Mouse (Mus musculus): ENCODE results near the gene Cotl1.
"Not testable (repeated sequence)": the region's sequence is repeated elsewhere in the genome, so short reads cannot be mapped to it uniquely, and the experiment has no call there.

Gene Cotl1

DNA sequence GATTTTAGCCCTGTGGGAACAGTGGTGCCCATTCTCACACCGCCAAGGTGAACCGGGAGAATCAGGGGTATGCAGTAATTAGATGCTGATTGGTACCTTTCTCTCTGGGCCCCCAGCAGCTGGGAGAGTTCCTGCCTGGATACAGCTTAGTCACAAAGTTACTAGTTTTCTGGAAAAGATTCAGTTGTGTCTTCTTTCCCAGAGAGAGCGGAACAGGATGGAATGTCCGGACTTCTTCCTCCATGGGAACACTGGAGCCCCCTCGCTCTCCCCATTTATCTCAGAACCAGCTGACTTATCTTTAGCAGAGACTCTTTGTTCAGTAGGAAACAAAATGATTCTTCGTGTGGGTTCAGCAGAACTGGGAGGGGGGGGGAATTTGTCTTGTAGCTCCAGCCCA, 22.4 kb upstream of the Cotl1 start:
- Histone ChIP-seq H3K36me3 (ENCODE audit: insufficient read depth, low read length) (no peaks in the 10 kb centered on the region), H3K9me3 (ENCODE audit: low read length) (peaks cover 5% of the 10 kb centered on the region; the same call in 1 of the 2 replicates), H3K27me3 (ENCODE audit: insufficient read depth, low read length) (peaks cover 57% of the 10 kb centered on the region), H3K4me3 (replicated peaks; ENCODE audit: low read length) (peak overlapping the region; percentile 91), H3K4me1 (replicated peaks; ENCODE audit: low read depth, low read length) (peaks cover 11% of the 10 kb centered on the region)
- TF ChIP-seq CTCF (conservative IDR thresholded peaks at IDR 0.05; ENCODE audit: low read length) = no peak
- no peak for TF ChIP-seq NANOG (IDR thresholded peaks at IDR 0.05; ENCODE audit: borderline replicate concordance, low read length)
- TF ChIP-seq POU5F1 (IDR thresholded peaks at IDR 0.05; ENCODE audit: borderline replicate concordance, low read length) = no peak

DNA sequence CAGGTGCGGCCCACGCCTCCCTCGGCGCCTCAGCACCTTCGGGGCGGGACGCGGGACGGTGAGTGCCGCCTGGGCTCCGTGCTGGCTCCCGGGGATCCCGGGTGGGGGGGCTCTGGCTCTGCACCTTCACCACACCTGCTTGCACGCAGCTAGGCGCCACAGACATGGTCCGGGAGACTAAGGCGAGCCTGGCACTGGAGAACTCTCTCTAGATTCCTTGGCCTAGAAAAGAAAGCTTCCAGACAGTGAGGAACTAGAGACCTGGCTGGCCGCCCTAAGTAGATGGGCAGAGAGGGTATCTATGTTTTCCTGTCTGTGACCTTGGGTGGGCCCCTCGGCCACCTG, 22.0 kb upstream of the Cotl1 start:
- peaks cover 5% of the 10 kb centered on the region; the same call in 1 of the 2 replicates for H3K9me3 ChIP-seq (ENCODE audit: low read length)
- no peaks in the 10 kb centered on the region for H3K36me3 ChIP-seq (ENCODE audit: insufficient read depth, low read length)
- H3K27me3 ChIP-seq (ENCODE audit: insufficient read depth, low read length) = peaks cover 57% of the 10 kb centered on the region
- peaks cover 11% of the 10 kb centered on the region for H3K4me1 ChIP-seq (replicated peaks; ENCODE audit: low read depth, low read length)
- TF ChIP-seq CTCF (conservative IDR thresholded peaks at IDR 0.05; ENCODE audit: low read length) (no peak), NANOG (IDR thresholded peaks at IDR 0.05; ENCODE audit: borderline replicate concordance, low read length) (no peak), POU5F1 (IDR thresholded peaks at IDR 0.05; ENCODE audit: borderline replicate concordance, low read length) (no peak)
- peak overlapping the region; percentile 91 for H3K4me3 ChIP-seq (replicated peaks; ENCODE audit: low read length)

- TF ChIP-seq NANOG (IDR thresholded peaks at IDR 0.05; ENCODE audit: borderline replicate concordance, low read length) (no peak), CTCF (conservative IDR thresholded peaks at IDR 0.05; ENCODE audit: low read length) (no peak), POU5F1 (IDR thresholded peaks at IDR 0.05; ENCODE audit: borderline replicate concordance, low read length) (no peak)
- Histone ChIP-seq H3K4me3 (replicated peaks; ENCODE audit: low read length) (peak within 1 kb of the TSS; percentile 91), H3K4me1 (replicated peaks; ENCODE audit: low read depth, low read length) (peaks cover 11% of the 10 kb centered on the region)
These were observed 21.5 kb upstream of the Cotl1 start, which contains the start of gene Klhl36 for GRCm38 (mm10) chr8:119861706-119862389. TSS of gene Klhl36 (plus strand) at chr8:119862266.

DNA sequence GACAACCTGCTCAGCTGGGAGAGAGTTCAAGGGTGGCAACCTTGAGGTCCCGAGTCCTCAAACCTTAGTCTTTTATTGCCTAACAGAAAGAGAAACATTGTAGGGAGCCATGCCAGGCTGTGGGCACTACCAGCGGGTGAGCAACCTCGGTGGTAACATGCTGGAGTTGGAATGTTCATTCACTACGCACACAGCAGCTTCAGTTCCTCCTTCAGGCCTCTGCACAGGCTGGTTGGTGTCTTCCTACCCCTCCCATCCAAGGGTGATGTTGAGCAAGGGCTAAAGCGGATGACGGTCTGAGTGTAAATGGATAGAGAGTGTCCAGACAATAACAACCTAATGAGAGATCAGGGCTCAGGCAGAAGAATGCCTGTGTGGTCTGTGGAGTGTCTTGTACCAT, 17.4 kb upstream of the Cotl1 start:
- TF ChIP-seq NANOG (IDR thresholded peaks at IDR 0.05; ENCODE audit: borderline replicate concordance, low read length) (no peak), CTCF (conservative IDR thresholded peaks at IDR 0.05; ENCODE audit: low read length) (no peak), POU5F1 (IDR thresholded peaks at IDR 0.05; ENCODE audit: borderline replicate concordance, low read length) (no peak)
- H3K4me1 ChIP-seq (replicated peaks; ENCODE audit: low read depth, low read length) = peaks cover 24% of the 10 kb centered on the region
- no peaks in the 10 kb centered on the region for H3K36me3 ChIP-seq (ENCODE audit: insufficient read depth, low read length)
- H3K4me3 ChIP-seq (replicated peaks; ENCODE audit: low read length) = no peak overlapping the region
- peaks cover 35% of the 10 kb centered on the region for H3K27me3 ChIP-seq (ENCODE audit: insufficient read depth, low read length)
- H3K9me3 ChIP-seq (ENCODE audit: low read length) = peaks cover 5% of the 10 kb centered on the region; the same call in 1 of the 2 replicates

More at GRCm38 (mm10) chr8:119861706-119862389, 21.5 kb upstream of the Cotl1 start, which contains the start of gene Klhl36:
- Histone ChIP-seq H3K36me3 (ENCODE audit: insufficient read depth, low read length) (no peaks in the 10 kb centered on the region), H3K27me3 (ENCODE audit: insufficient read depth, low read length) (peaks cover 53% of the 10 kb centered on the region), H3K9me3 (ENCODE audit: low read length) (peaks cover 5% of the 10 kb centered on the region; the same call in 1 of the 2 replicates)

- no peaks in the 10 kb centered on the region for H3K36me3 ChIP-seq (ENCODE audit: insufficient read depth, low read length)
- H3K4me3 ChIP-seq (replicated peaks; ENCODE audit: low read length) = no peak overlapping the region
- peaks cover 29% of the 10 kb centered on the region for H3K27me3 ChIP-seq (ENCODE audit: insufficient read depth, low read length)
- peaks cover 20% of the 10 kb centered on the region for H3K4me1 ChIP-seq (replicated peaks; ENCODE audit: low read depth, low read length)
- peaks cover 5% of the 10 kb centered on the region; the same call in 1 of the 2 replicates for H3K9me3 ChIP-seq (ENCODE audit: low read length)
- TF ChIP-seq POU5F1 (IDR thresholded peaks at IDR 0.05; ENCODE audit: borderline replicate concordance, low read length) (no peak), CTCF (conservative IDR thresholded peaks at IDR 0.05; ENCODE audit: low read length) (no peak), NANOG (IDR thresholded peaks at IDR 0.05; ENCODE audit: borderline replicate concordance, low read length) (no peak)
These were observed 15.3 kb upstream of the Cotl1 start for GRCm38 (mm10) chr8:119855656-119856055.

DNA sequence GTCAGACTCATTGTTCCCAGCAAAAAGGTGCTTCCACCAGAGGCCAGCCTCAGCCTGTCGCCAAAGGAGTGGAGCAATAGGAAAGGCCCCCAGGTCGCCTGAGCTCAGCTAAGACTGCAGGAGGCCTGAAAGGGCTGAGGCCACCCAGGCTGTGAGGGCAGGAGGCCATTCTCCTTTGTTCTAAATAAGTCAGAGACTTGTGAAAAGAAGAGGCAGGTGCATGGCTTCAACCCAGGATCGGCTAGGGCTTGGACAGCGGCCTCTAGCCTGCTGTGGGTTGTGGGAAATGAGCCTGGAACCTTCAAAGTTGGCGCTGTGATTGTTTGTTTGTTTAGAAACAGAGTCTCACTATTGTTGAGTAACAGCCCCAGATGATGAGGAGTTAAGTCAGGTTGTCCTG, 13.7 kb upstream of the Cotl1 start:
- H3K36me3 ChIP-seq (ENCODE audit: insufficient read depth, low read length) = no peaks in the 10 kb centered on the region

DNA sequence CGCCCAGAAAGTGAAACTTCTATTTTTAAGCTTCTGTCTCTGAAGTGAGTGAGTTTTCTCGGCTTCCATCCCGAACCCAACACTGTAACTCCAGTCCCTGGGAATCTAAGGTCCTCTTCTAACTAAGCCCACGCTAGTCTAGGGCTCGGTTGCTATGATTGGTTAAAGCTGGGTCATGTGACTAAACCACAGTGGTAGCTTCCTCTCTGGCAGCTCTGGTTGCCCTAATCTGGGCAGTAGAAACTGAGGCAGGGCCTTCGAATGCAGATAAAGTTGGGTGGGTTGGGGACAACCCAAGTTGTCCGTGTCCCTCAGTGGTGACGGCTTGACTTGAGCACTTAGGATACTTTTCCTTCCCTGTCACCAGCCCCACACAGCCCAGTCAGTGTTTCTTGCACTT, 13.2 kb upstream of the Cotl1 start:
- Histone ChIP-seq H3K9me3 (ENCODE audit: low read length) (peaks cover 12% of the 10 kb centered on the region), H3K4me1 (replicated peaks; ENCODE audit: low read depth, low read length) (peaks cover 20% of the 10 kb centered on the region), H3K4me3 (replicated peaks; ENCODE audit: low read length) (peak overlapping the region; percentile 23; the same call in 1 of the 2 replicates), H3K27me3 (ENCODE audit: insufficient read depth, low read length) (peaks cover 24% of the 10 kb centered on the region), H3K36me3 (ENCODE audit: insufficient read depth, low read length) (no peaks in the 10 kb centered on the region)
- TF ChIP-seq NANOG (IDR thresholded peaks at IDR 0.05; ENCODE audit: borderline replicate concordance, low read length) (no peak), CTCF (conservative IDR thresholded peaks at IDR 0.05; ENCODE audit: low read length) (no peak), POU5F1 (IDR thresholded peaks at IDR 0.05; ENCODE audit: borderline replicate concordance, low read length) (no peak)

More for the DNA sequence above, 13.7 kb upstream of the Cotl1 start:
- TF ChIP-seq POU5F1 (IDR thresholded peaks at IDR 0.05; ENCODE audit: borderline replicate concordance, low read length) (no peak), CTCF (conservative IDR thresholded peaks at IDR 0.05; ENCODE audit: low read length) (no peak), NANOG (IDR thresholded peaks at IDR 0.05; ENCODE audit: borderline replicate concordance, low read length) (no peak)
- Histone ChIP-seq H3K27me3 (ENCODE audit: insufficient read depth, low read length) (peaks cover 26% of the 10 kb centered on the region), H3K9me3 (ENCODE audit: low read length) (peaks cover 12% of the 10 kb centered on the region), H3K4me3 (replicated peaks; ENCODE audit: low read length) (no peak overlapping the region), H3K4me1 (replicated peaks; ENCODE audit: low read depth, low read length) (peaks cover 20% of the 10 kb centered on the region)

- Histone ChIP-seq H3K36me3 (ENCODE audit: insufficient read depth, low read length) (no peaks in the 10 kb centered on the region), H3K4me3 (replicated peaks; ENCODE audit: low read length) (no peak overlapping the region), H3K4me1 (replicated peaks; ENCODE audit: low read depth, low read length) (peaks cover 13% of the 10 kb centered on the region), H3K9me3 (ENCODE audit: low read length) (peaks cover 11% of the 10 kb centered on the region), H3K27me3 (ENCODE audit: insufficient read depth, low read length) (peaks cover 33% of the 10 kb centered on the region)
- TF ChIP-seq NANOG (IDR thresholded peaks at IDR 0.05; ENCODE audit: borderline replicate concordance, low read length) (no peak), POU5F1 (IDR thresholded peaks at IDR 0.05; ENCODE audit: borderline replicate concordance, low read length) (no peak), CTCF (conservative IDR thresholded peaks at IDR 0.05; ENCODE audit: low read length) (no peak)
These were observed 7.0 kb upstream of the Cotl1 start for GRCm38 (mm10) chr8:119847232-119847922.

DNA sequence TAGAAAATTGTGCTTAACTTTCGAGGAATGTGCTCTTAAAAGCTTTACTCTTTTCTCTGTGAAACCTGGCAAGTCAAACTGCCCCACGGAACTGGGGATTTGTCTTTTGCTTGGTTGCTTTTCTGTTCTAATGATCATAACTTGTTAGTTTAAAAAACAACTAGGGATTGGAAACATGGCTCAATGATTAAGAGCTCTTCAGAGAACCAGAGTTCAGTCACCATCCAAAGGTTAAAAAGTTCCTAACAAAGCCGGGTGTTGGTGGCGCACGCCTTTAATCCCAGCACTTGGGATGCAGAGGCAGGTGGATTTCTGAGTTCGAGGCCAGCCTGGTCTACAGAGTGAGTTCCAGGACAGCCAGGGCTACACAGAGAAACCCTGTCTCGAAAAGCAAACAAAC, 5.4 kb upstream of the Cotl1 start:
- H3K4me3 ChIP-seq (replicated peaks; ENCODE audit: low read length); H3K36me3 ChIP-seq (ENCODE audit: insufficient read depth, low read length): not testable (repeated sequence)
- H3K9me3 ChIP-seq (ENCODE audit: low read length) = peaks cover 11% of the 10 kb centered on the region
- peaks cover 35% of the 10 kb centered on the region for H3K27me3 ChIP-seq (ENCODE audit: insufficient read depth, low read length)
- peaks cover 20% of the 10 kb centered on the region for H3K4me1 ChIP-seq (replicated peaks; ENCODE audit: low read depth, low read length)
